ENCODE assay signal across 16 mouse cellular contexts in genomic region chr12:16912600-16912999, GRCm38 (mm10).
"Had no signal": no experiment of that assay in that cellular context is flagged by ENCODE, and none has a peak within 500 bp of the region (broad histone marks: within the 10 kb centered on the region; RNA-seq: fewer than 3 reads in every experiment).

No protein-coding gene starts in this region.

- H3K27me3 ChIP-seq: limb, embryonic 12.5 days; limb, embryonic 15.5 days; liver, embryonic 13.5 days; midbrain, embryonic 12.5 days; midbrain, embryonic 15.5 days; neural tube, embryonic 13.5 days had no signal

- DNase-seq: kidney, adult 11 months; kidney, adult 8-10 months; kidney, postnatal 14 days; kidney, postnatal 4 days; left cerebral cortex, postnatal 4 days; liver, embryonic 13.5 days; lung, embryonic 14.5 days; thymus, postnatal 25 days had no signal

- H3K4me3 ChIP-seq: limb, embryonic 12.5 days; limb, embryonic 15.5 days; liver, embryonic 13.5 days; midbrain, embryonic 12.5 days; midbrain, embryonic 15.5 days; neural tube, embryonic 13.5 days had no signal

- H3K9ac ChIP-seq: limb, embryonic 12.5 days; limb, embryonic 15.5 days; liver, embryonic 13.5 days; lung, embryonic 14.5 days; midbrain, embryonic 12.5 days; midbrain, embryonic 15.5 days; neural tube, embryonic 13.5 days had no signal

- H3K27ac ChIP-seq: limb, embryonic 12.5 days; limb, embryonic 15.5 days; liver, embryonic 13.5 days; macrophage; midbrain, embryonic 12.5 days; midbrain, embryonic 15.5 days; neural tube, embryonic 13.5 days; stomach, postnatal 0 days had no signal

- H3K9me3 ChIP-seq: limb, embryonic 12.5 days; limb, embryonic 15.5 days; liver, embryonic 13.5 days; midbrain, embryonic 12.5 days; midbrain, embryonic 15.5 days; neural tube, embryonic 13.5 days had no signal

- ATAC-seq: lung, postnatal 0 days; midbrain, embryonic 15.5 days had no signal

- H3K4me2 ChIP-seq: limb, embryonic 12.5 days; limb, embryonic 15.5 days; liver, embryonic 13.5 days; lung, embryonic 14.5 days; midbrain, embryonic 12.5 days; midbrain, embryonic 15.5 days; neural tube, embryonic 13.5 days had no signal

- H3K36me3 ChIP-seq: limb, embryonic 12.5 days; limb, embryonic 15.5 days; liver, embryonic 13.5 days; midbrain, embryonic 12.5 days; midbrain, embryonic 15.5 days; neural tube, embryonic 13.5 days had no signal

- H3K4me1 ChIP-seq: limb, embryonic 15.5 days; midbrain, embryonic 15.5 days; neural tube, embryonic 13.5 days had no signal
